Mouse (Mus musculus) MEL (cell line): ENCODE measurements around the gene Depp1. TPM values are rescaled to one million over a fixed set of nuclear protein-coding genes. Genes with fewer than 3 reads are reported as not detected.

ENCODE experiments used
- DNase-seq: peaks from one replicate; pipeline ENCODE4 v3.0.0; 2011; ENCODE audit warnings: low read depth, low spot score
- H3K27ac ChIP-seq: 2 replicates; pipeline ENCODE4 v1.5.1; 2012; ENCODE audit warnings: low read depth, mild to moderate bottlenecking, control low read depth, low read length, moderate library complexity; ENCODE audit not compliant: control insufficient read depth
- H3K27me3 ChIP-seq, 2 experiments: fragments of 150-350 bp in 1 of 2; sonication (generic) in 1 of 2; 2 replicates each; pipeline ENCODE4 v1.6.1; 2012; ENCODE audit warnings: low read length in 2 of 2, mild to moderate bottlenecking in 2 of 2, improper control_type of control experiment in 1 of 2, moderate library complexity in 1 of 2; ENCODE audit not compliant: insufficient read depth in 2 of 2, control insufficient read depth in 1 of 2
- H3K36me3 ChIP-seq, 2 experiments: 2 replicates each; pipeline ENCODE4 v1.6.1; 2012 to 2014; ENCODE audit warnings: low read length in 2 of 2, improper control_type of control experiment in 1 of 2, inconsistent platforms in 1 of 2, mild to moderate bottlenecking in 1 of 2; ENCODE audit not compliant: insufficient read depth in 2 of 2, control insufficient read depth in 1 of 2
- H3K4me1 ChIP-seq, 2 experiments: fragments of 150-350 bp in 1 of 2; sonication (generic) in 1 of 2; 2 replicates each; pipeline ENCODE4 v1.6.1; 2012; ENCODE audit warnings: low read length in 2 of 2, improper control_type of control experiment in 1 of 2, mild to moderate bottlenecking in 1 of 2; ENCODE audit not compliant: insufficient read depth in 2 of 2, control insufficient read depth in 1 of 2
- H3K4me3 ChIP-seq, 2 experiments: fragments of 150-350 bp in 1 of 2; sonication (generic) in 1 of 2; 2 replicates each; pipeline ENCODE4 v1.5.1; 2012; ENCODE audit warnings: low read depth in 2 of 2, low read length in 2 of 2, mild to moderate bottlenecking in 2 of 2, moderate library complexity in 2 of 2, control low read depth in 1 of 2, improper control_type of control experiment in 1 of 2; ENCODE audit not compliant: control insufficient read depth in 1 of 2, insufficient read depth in 1 of 2
- H3K79me2 ChIP-seq: 2 replicates; pipeline ENCODE4 v1.6.1; 2012; ENCODE audit warnings: mild to moderate bottlenecking, low read length, moderate library complexity; ENCODE audit not compliant: control insufficient read depth, poor library complexity, insufficient read depth
- H3K9ac ChIP-seq: 2 replicates; pipeline ENCODE4 v1.6.1; 2012; ENCODE audit warnings: low read depth, mild to moderate bottlenecking, control low read depth, low read length, moderate library complexity; ENCODE audit not compliant: control insufficient read depth, poor library complexity, severe bottlenecking
- H3K9me3 ChIP-seq: fragments of 150-350 bp; sonication (generic); replicated peaks from 2 replicates; pipeline ENCODE4 v1.6.1; 2012; ENCODE audit warnings: mild to moderate bottlenecking, low read length, improper control_type of control experiment, moderate library complexity; ENCODE audit not compliant: insufficient read depth
- BHLHE40 ChIP-seq: IDR thresholded peaks from 2 replicates; pipeline ENCODE4 v1.6.1; 2012; ENCODE audit warnings: low read depth, mild to moderate bottlenecking, inconsistent platforms, low read length, improper control_type of control experiment, borderline replicate concordance
- CHD1 ChIP-seq: IDR thresholded peaks from 2 replicates; pipeline ENCODE4 v1.6.1; 2012; ENCODE audit warnings: low read depth, mild to moderate bottlenecking, inconsistent platforms, low read length, improper control_type of control experiment
- CHD2 ChIP-seq: IDR thresholded peaks from 2 replicates; pipeline ENCODE4 v1.6.1; 2011; ENCODE audit warnings: low read length, improper control_type of control experiment
- E2F4 ChIP-seq: IDR thresholded peaks from 2 replicates; pipeline ENCODE4 v1.6.1; 2011; ENCODE audit warnings: low read depth, low read length, improper control_type of control experiment, borderline replicate concordance
- ELF1 ChIP-seq: IDR thresholded peaks from 2 replicates; pipeline ENCODE4 v1.6.1; 2014; ENCODE audit warnings: low read depth, mild to moderate bottlenecking, inconsistent platforms, low read length, improper control_type of control experiment, moderate library complexity
- ETS1 ChIP-seq: IDR thresholded peaks from 2 replicates; pipeline ENCODE4 v1.6.1; 2012; ENCODE audit warnings: low read depth, mild to moderate bottlenecking, inconsistent platforms, low read length, improper control_type of control experiment, moderate library complexity
- KAT2A ChIP-seq: conservative IDR thresholded peaks from 2 replicates; pipeline ENCODE4 v1.6.1; 2012; ENCODE audit warnings: low read depth, low read length, improper control_type of control experiment, inconsistent platforms
- MAFK ChIP-seq: IDR thresholded peaks from 2 replicates; pipeline ENCODE4 v1.6.1; 2011; ENCODE audit warnings: low read depth, mild to moderate bottlenecking, low read length, improper control_type of control experiment, borderline replicate concordance
- MAX ChIP-seq: IDR thresholded peaks from 2 replicates; pipeline ENCODE4 v1.6.1; 2011; ENCODE audit warnings: low read length, improper control_type of control experiment
- MEF2A ChIP-seq: IDR thresholded peaks from 2 replicates; pipeline ENCODE4 v1.6.1; 2014; ENCODE audit warnings: low read depth, mild to moderate bottlenecking, inconsistent platforms, low read length, improper control_type of control experiment; ENCODE audit not compliant: poor library complexity, insufficient replicate concordance, severe bottlenecking; ENCODE audit errors: extremely low read depth
- MXI1 ChIP-seq: IDR thresholded peaks from 2 replicates; pipeline ENCODE4 v1.6.1; 2011; ENCODE audit warnings: mild to moderate bottlenecking, low read depth, low read length, improper control_type of control experiment
- NELFE ChIP-seq: IDR thresholded peaks from 2 replicates; pipeline ENCODE4 v1.6.1; 2011; ENCODE audit warnings: low read depth, low read length, improper control_type of control experiment
- POLR2A ChIP-seq, 2 experiments: IDR thresholded peaks; 2 replicates each; pipeline ENCODE4 v1.6.1; 2011 to 2012; ENCODE audit warnings: low read length in 2 of 2, mild to moderate bottlenecking in 2 of 2, control low read depth in 1 of 2, improper control_type of control experiment in 1 of 2, low read depth in 1 of 2, moderate library complexity in 1 of 2; ENCODE audit not compliant: control insufficient read depth in 1 of 2, insufficient read depth in 1 of 2, poor library complexity in 1 of 2
- POLR2AphosphoS2 ChIP-seq: IDR thresholded peaks from 2 replicates; pipeline ENCODE4 v1.6.1; 2011; ENCODE audit warnings: low read length, improper control_type of control experiment
- POLR2AphosphoS5 ChIP-seq: IDR thresholded peaks from 2 replicates; pipeline ENCODE4 v1.6.1; 2012; ENCODE audit warnings: low read depth, borderline replicate concordance, mild to moderate bottlenecking, inconsistent platforms, low read length, moderate library complexity, mixed read lengths
- RAD21 ChIP-seq: IDR thresholded peaks from 2 replicates; pipeline ENCODE4 v1.6.1; 2011; ENCODE audit warnings: mild to moderate bottlenecking, low read depth, low read length, improper control_type of control experiment
- RCOR1 ChIP-seq: IDR thresholded peaks from 2 replicates; pipeline ENCODE4 v1.6.1; 2012; ENCODE audit warnings: low read depth, mild to moderate bottlenecking, inconsistent platforms, low read length, improper control_type of control experiment
- SIN3A ChIP-seq: IDR thresholded peaks from 2 replicates; pipeline ENCODE4 v1.6.1; 2012; ENCODE audit warnings: low read length, improper control_type of control experiment, inconsistent platforms
- SMC3 ChIP-seq: IDR thresholded peaks from 2 replicates; pipeline ENCODE4 v1.6.1; 2011; ENCODE audit warnings: low read depth, low read length, improper control_type of control experiment
- TAL1 ChIP-seq: IDR thresholded peaks from 2 replicates; pipeline ENCODE4 v1.6.1; 2012; ENCODE audit warnings: mild to moderate bottlenecking, inconsistent platforms, low read length, moderate library complexity, mixed read lengths
- TCF12 ChIP-seq: IDR thresholded peaks from 2 replicates; pipeline ENCODE4 v1.6.1; 2014; ENCODE audit warnings: low read depth, mild to moderate bottlenecking, inconsistent platforms, low read length, improper control_type of control experiment, moderate library complexity
- USF1 ChIP-seq: IDR thresholded peaks from 2 replicates; pipeline ENCODE4 v1.6.1; 2014; ENCODE audit warnings: low read depth, mild to moderate bottlenecking, inconsistent platforms, low read length, improper control_type of control experiment, moderate library complexity
- ZC3H11A ChIP-seq: IDR thresholded peaks from 2 replicates; pipeline ENCODE4 v1.6.1; 2012; ENCODE audit warnings: low read depth, mild to moderate bottlenecking, inconsistent platforms, low read length, improper control_type of control experiment
- ZNF384 ChIP-seq: IDR thresholded peaks from 2 replicates; pipeline ENCODE4 v1.6.1; 2012; ENCODE audit warnings: low read depth, mild to moderate bottlenecking, inconsistent platforms, low read length, improper control_type of control experiment
- polyA plus RNA-seq, 2 experiments: library from polyadenylated mRNA; stranded (reverse) in 1 of 2; unstranded in 1 of 2; fragments of >175 nt in 1 of 2; fragments of >200 nt in 1 of 2; gene quantifications; 2 replicates each; pipeline versions ENCODE4 v1.2.1 to v1.2.4; 2012; ENCODE audit warnings: low replicate concordance in 2 of 2, low read depth in 1 of 2; ENCODE audit not compliant: insufficient read length in 2 of 2, insufficient read depth in 1 of 2, missing spikeins in 1 of 2
- total RNA-seq: library from RNA; depleted of rRNA; stranded (reverse); fragments of 300-350 nt; gene quantifications from 2 replicates; pipeline ENCODE4 v1.2.3, GENCODE M21; 2012

Gene Depp1
- total and polyA plus RNA-seq, 3 experiments, result not detected

GRCm38 (mm10) chr6:116674283-116674886 lies 24.0 kb downstream of the Depp1 start:
- Histone ChIP-seq H3K4me1 (no peaks in the 10 kb centered on the region), H3K4me3 (no peak overlapping the region), H3K79me2 (no peaks in the 10 kb centered on the region), H3K9ac (no peak overlapping the region), H3K36me3 (no peaks in the 10 kb centered on the region), H3K27me3 (no peaks in the 10 kb centered on the region), H3K27ac (no peak overlapping the region), H3K9me3 (no peaks in the 10 kb centered on the region)
- TF ChIP-seq TCF12 (no peak), POLR2AphosphoS5 (no peak), RCOR1 (no peak), TAL1 (no peak), ZNF384 (no peak), BHLHE40 (no peak), USF1 (no peak), MAFK (no peak), E2F4 (no peak), POLR2AphosphoS2 (no peak), POLR2A (IDR thresholded peaks at IDR 0.05; ENCODE audit: control insufficient read depth in 1 of 2, insufficient read depth in 1 of 2, low read depth in 1 of 2, low read length in 2 of 2, poor library complexity in 1 of 2) (no peak), ETS1 (no peak), SMC3 (no peak), CHD2 (no peak), ZC3H11A (no peak), RAD21 (no peak), MEF2A (no peak), KAT2A (no peak)
- no peak for DNase-seq

- Histone ChIP-seq H3K9me3 (no peaks in the 10 kb centered on the region), H3K9ac (no peak overlapping the region), H3K4me3 (no peak overlapping the region), H3K27ac (no peak overlapping the region), H3K36me3 (no peaks in the 10 kb centered on the region), H3K27me3 (no peaks in the 10 kb centered on the region), H3K79me2 (no peaks in the 10 kb centered on the region), H3K4me1 (no peaks in the 10 kb centered on the region)
- DNase-seq, result no peak
- no peak for TF ChIP-seq ZC3H11A
- TF ChIP-seq MXI1, result no peak
- no peak for TF ChIP-seq NELFE
- no peak for TF ChIP-seq CHD1
- TF ChIP-seq TAL1, result no peak
- no peak for TF ChIP-seq USF1
- TF ChIP-seq ETS1, result no peak
- TF ChIP-seq MAX, result no peak
- TF ChIP-seq MEF2A, result no peak
- TF ChIP-seq E2F4, result no peak
- TF ChIP-seq ELF1, result no peak
- no peak for TF ChIP-seq KAT2A
- TF ChIP-seq POLR2AphosphoS2, result no peak
- no peak for TF ChIP-seq BHLHE40
- no peak for TF ChIP-seq SIN3A
These were observed 26.0 kb downstream of the Depp1 start for GRCm38 (mm10) chr6:116676355-116676913.
